Mouse (Mus musculus) retina, postnatal 7 days (tissue): ENCODE measurements at regions not wholly inside any gene's neighbourhood (a gene's known extent, or its start where the extent isn't known, plus 50 kb on each side); places are given as distances from the start of the nearest gene placed in this dataset.

Source experiments
- DNase-seq: peaks from one replicate; pipeline ENCODE4 v3.0.0-alpha.2; 2012; ENCODE audit warnings: low read depth, low spot score

GRCm38 (mm10) chr8:42144685-42145084, 727.8 kb upstream of the Frg1 start:
- DNase-seq: no peak

GRCm38 (mm10) chr8:42144220-42144619, 727.3 kb upstream of the Frg1 start:
- DNase-seq: no peak

GRCm38 (mm10) chr8:42107582-42107981, 690.7 kb upstream of the Frg1 start:
- no peak for DNase-seq

GRCm38 (mm10) chr8:42069314-42069713, 652.4 kb upstream of the Frg1 start:
- no peak for DNase-seq

- no peak for DNase-seq
These were observed 626.7 kb upstream of the Frg1 start for GRCm38 (mm10) chr8:42043526-42043925.

GRCm38 (mm10) chr8:42039245-42039644, 622.4 kb upstream of the Frg1 start:
- no peak for DNase-seq

- DNase-seq: no peak
These were observed 610.1 kb upstream of the Frg1 start for GRCm38 (mm10) chr8:42026934-42027333.

- no peak for DNase-seq
These were observed 600.9 kb upstream of the Frg1 start for GRCm38 (mm10) chr8:42017786-42018185.

- DNase-seq: no peak
These were observed 586.3 kb upstream of the Frg1 start for GRCm38 (mm10) chr8:42003170-42003569.

- no peak for DNase-seq
These were observed 572.2 kb upstream of the Frg1 start for GRCm38 (mm10) chr8:41989040-41989501.

GRCm38 (mm10) chr8:41988216-41988615, 571.3 kb upstream of the Frg1 start:
- DNase-seq: no peak

GRCm38 (mm10) chr8:41987417-41987816, 570.5 kb upstream of the Frg1 start:
- no peak for DNase-seq

GRCm38 (mm10) chr8:41972416-41972815, 555.5 kb upstream of the Frg1 start:
- no peak for DNase-seq

- DNase-seq: no peak
These were observed 553.7 kb upstream of the Frg1 start for GRCm38 (mm10) chr8:41970536-41970935.

- DNase-seq: no peak
These were observed 552.5 kb upstream of the Frg1 start for GRCm38 (mm10) chr8:41969408-41969807.

- no peak for DNase-seq
These were observed 547.2 kb upstream of the Frg1 start for GRCm38 (mm10) chr8:41964088-41964487.

- no peak for DNase-seq
These were observed 540.0 kb upstream of the Frg1 start for GRCm38 (mm10) chr8:41956878-41957277.

- DNase-seq: no peak
These were observed 533.9 kb upstream of the Frg1 start for GRCm38 (mm10) chr8:41950736-41951135.

GRCm38 (mm10) chr8:41939298-41939697, 522.4 kb upstream of the Frg1 start:
- no peak for DNase-seq

GRCm38 (mm10) chr8:41921106-41921505, 504.2 kb upstream of the Frg1 start:
- DNase-seq: no peak

- no peak for DNase-seq
These were observed 503.7 kb upstream of the Frg1 start for GRCm38 (mm10) chr8:41920536-41920935.

- DNase-seq: no peak
These were observed 461.3 kb upstream of the Frg1 start for GRCm38 (mm10) chr8:41878029-41878748.

- DNase-seq: no peak
These were observed 452.9 kb upstream of the Frg1 start for GRCm38 (mm10) chr8:41869681-41870356.
